Mouse (Mus musculus) kidney, postnatal 36 days (tissue): Measurements from ENCODE around the gene Ephx1.

Source experiments
- DNase-seq, 2 experiments: peaks; one replicate each; pipeline ENCODE4 v3.0.0; 2021 to 2022; ENCODE audit warnings: mixed read lengths in 2 of 2

Gene Ephx1

GRCm38 (mm10) chr1:180934467-180935419 lies 86.0 kb downstream of the Ephx1 start, which contains the start of gene Lefty1:
Gene Lefty1 (plus strand): TSS chr1:180935022.
- DNase-seq, result no peak

GRCm38 (mm10) chr1:180933659-180934058 lies 87.0 kb downstream of the Ephx1 start:
- DNase-seq, result no peak

- no peak for DNase-seq
Observed at GRCm38 (mm10) chr1:180931106-180931505, 89.6 kb downstream of the Ephx1 start.

- DNase-seq, result no peak
Observed at GRCm38 (mm10) chr1:180929599-180929998, 91.1 kb downstream of the Ephx1 start.

- DNase-seq, result no peak
Observed at GRCm38 (mm10) chr1:180926286-180926685, 94.4 kb downstream of the Ephx1 start.
